Mouse (Mus musculus): ENCODE results near the gene Ccdc33.

DNA sequence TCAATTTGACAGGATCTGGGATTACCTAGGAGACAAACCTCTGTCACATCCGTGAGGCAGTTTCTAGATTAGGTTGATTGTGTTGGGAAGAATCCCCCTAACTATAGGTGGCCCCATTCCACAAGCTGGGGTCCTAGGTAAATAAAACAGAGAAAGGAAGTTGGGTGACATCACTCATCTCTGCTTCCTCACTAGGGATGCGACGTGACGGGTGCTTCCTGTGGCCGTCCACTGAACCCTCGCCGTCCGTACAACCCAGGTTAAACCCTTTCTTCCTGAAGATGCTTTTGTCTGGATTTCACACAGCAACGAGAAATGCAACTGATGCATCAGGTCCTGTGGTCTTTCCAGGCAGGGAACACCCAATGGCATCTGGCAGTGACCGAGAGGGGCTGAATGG, 71.6 kb downstream of the Ccdc33 start:
- TF ChIP-seq CTCF (IDR thresholded peaks at IDR 0.05; ENCODE audit: low read depth) (no peak), EP300 (IDR thresholded peaks at IDR 0.05; ENCODE audit: low read depth) (no peak)

All from liver, embryonic 14.5 days (tissue).